Mouse (Mus musculus) retina, postnatal 1 day (tissue): ENCODE measurements around the gene Ift43.

ENCODE experiments used
- DNase-seq: peaks from one replicate; pipeline ENCODE4 v3.0.0-alpha.2; 2012

Gene Ift43

DNA sequence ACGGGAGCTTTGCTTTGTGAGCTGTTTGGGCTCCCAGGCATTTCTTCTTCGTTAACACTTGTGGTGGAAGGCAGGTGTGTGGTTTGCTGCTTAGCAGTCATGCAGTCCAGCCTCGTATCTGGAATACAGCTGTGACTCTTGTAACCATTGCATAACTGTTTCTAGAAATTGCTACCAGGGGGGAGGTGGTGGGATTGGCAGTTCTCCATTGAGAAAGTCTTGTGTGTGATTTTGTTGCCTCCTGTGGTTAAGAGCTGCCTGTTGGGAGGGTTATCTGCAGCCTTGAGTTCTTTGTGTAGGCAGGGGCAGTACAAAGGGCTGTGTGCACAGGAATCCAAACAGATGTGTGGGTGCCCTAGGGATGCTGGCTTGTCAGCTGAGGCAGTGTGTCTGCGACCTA is 53.4 kb downstream of the Ift43 start:
- DNase-seq, result no peak

DNA sequence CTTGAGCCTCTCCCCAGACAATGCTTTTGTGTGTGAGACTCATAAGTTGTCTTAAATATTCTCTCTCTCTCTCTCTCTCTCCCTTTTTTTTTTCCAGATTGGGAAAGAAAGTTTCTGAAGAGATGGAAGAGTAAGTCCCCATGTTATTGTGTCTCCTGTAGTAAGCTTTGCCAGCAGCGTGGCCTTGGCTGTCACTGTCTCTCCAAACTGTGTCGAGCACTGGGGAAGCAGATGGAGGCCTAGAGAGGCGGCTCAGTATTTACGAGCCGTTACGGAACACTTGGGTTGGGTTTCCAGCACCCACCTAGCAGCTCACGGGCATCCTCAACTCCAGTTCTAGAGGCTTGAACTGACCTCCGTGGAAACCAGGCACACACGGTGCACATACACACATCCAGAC is 56.4 kb downstream of the Ift43 start:
- DNase-seq, result no peak

DNA sequence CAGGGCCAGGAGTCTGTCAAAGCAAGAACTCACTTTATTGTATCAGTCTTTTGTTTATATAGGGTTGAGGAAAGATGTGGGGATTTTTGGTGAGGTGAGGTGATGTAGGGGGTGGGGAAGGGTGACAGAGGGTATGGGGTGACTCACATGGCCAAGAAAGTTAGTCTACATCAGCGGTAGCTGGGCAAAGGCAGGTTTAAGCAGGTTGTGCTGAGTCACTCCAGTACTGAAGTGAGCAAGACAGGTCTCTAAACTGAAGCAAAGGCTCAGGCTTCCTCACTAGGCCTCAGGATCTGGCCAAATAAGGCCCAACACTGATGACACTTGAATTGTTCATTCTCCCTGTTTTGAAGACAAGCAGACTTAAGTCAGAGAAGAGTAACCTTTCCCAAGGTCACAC is 60.0 kb downstream of the Ift43 start:
- no peak for DNase-seq

DNA sequence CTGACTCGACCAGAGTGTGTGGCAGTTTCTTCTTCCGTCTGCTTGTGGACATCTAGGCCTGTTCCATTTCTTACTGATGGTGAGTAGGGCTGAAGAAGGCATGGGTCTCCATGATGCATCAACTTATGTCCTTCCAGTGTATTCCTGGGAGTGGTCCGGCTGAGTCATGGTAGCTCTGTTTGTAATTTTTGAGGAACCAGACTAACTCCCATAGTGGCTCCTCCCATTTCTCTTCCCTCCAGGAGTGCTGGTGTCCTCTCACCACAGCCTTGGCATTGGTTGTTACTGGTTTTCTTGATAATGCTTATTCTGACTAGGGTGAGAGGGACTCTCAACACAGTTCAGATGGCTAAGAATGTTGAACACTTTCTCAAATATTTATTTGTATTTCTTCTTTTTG is 63.9 kb downstream of the Ift43 start:
- DNase-seq, result no peak

DNA sequence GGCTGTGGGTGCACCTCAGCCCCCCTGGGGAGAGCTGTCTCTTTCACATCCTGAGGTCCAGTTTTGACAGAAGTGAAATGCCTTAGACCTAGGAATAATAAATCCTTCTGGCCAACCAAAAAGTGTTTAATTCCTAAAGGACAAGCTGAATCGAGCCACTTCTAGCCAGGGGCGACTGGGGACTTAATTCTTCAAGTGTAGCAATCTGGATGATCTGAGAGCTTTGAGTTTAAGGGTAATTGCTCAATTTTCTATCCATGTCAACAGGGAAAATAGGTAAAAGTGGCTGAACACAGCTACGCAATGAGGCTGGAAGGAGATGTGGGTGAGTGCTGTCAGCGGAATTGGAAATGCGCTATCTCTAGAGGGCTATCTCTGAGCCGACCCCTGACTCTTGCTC is 65.9 kb downstream of the Ift43 start:
- no peak for DNase-seq

DNA sequence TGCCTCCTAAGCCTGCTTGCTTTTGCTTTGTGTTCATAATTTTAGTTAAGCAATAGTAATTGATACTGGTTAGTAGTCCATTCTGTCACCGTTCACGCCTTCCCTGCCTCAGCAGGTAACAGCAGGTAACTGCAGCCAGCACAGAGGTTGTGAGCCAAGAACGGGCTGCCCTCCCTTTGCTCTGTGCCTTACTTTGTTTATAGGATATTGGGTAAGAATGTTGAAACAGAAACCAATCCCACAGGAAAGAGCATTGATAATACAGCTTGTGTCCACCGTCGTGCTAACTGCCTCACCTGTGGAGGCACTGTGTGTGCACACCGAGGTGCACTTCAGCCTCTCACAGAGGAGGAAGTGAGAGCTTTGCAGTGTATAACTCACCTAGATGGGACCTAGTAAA is 66.7 kb downstream of the Ift43 start:
- DNase-seq, result no peak

DNA sequence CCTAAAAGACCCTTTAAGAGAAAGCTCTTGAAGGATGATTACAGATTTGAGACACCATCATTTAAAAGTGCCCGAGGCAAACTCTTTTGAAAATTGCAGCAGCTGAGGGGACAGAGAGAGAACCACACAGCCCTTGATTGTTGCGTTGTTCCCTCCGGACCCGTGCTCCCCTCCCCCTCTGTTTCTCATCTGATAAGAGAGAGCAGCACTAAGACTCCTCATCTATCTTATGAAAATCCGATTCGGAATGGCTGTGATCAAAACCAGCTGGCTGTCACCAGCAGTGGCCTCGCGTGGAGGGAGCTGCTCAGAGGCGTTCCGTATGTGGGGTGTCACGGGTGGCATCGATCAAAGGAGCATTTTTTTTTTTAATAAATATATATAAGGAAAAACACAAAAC is 69.6 kb downstream of the Ift43 start:
- no peak for DNase-seq

DNA sequence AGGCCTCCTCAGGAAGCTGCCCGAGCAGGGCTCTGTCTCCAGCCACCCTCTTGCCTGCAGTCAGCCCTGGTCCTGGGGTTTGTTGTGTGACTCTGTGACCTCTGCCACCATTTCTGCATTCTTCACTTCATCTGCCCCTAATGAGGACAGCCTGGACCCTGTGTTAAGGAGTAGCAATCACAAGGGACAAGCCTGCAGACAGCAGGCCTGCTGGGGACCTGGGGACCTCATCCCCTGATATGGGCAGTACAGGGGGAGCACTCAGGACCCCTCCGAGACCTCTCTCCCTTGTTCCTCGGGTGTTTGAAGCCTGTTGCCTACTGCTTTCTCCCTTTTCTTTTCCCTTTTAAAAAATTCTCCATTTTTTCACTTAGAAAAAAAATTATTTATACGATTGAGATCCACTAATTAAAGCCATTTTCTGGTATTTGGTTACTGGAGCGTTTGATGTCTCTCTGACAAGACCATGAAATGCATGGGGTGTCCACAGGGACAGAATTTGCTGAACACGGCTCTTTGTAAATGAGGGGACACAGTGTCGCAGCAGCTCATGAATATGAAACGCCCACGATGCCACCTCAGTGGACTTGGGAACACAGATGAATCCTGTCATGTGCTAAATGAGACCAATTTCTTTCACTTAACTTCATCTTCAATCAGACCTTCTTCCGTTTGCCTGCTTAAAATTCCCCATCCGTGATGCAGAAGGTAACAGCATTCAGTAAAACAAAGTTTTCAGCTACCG is 71.0 kb downstream of the Ift43 start:
- DNase-seq, result peak; percentile 44

DNA sequence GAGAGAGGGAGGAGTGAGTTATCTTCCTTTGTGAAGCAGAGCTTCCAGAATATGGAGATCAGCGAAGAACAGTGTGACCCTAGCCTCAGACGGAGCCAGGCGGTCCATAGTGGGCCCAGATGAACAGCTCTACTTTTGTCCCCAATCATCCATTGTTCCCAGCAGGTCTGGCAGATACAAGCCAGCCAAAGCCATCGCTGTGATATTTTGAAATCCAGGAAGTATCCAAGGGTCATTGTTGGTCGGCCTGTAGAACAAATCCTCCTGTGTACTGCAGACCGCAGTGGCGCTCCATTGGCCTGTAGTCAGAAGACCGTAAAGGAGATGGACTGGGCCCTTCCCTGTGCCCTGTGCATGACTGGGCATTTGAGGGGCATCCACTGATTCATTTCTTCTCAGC is 72.8 kb downstream of the Ift43 start:
- DNase-seq, result no peak

DNA sequence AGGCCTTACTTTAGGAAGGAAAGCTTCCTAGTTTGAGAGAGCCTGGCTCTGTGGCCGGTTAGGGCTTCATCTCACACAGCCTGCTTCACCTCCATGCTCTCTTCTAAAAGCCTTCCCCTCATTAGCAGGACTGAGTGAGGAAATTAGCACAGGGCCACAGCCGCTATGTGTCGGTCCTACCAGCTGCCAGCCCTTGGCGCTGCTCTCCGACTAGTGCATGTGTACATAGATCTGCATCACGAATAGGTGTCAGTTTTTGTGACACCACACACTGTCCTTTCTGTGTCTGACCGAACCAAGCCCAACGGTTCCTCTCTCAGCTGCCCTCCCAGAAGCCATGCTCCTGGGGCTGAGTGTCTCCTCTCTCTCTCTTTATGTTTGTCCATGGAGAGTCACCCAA is 74.8 kb downstream of the Ift43 start:
- no peak for DNase-seq

DNA sequence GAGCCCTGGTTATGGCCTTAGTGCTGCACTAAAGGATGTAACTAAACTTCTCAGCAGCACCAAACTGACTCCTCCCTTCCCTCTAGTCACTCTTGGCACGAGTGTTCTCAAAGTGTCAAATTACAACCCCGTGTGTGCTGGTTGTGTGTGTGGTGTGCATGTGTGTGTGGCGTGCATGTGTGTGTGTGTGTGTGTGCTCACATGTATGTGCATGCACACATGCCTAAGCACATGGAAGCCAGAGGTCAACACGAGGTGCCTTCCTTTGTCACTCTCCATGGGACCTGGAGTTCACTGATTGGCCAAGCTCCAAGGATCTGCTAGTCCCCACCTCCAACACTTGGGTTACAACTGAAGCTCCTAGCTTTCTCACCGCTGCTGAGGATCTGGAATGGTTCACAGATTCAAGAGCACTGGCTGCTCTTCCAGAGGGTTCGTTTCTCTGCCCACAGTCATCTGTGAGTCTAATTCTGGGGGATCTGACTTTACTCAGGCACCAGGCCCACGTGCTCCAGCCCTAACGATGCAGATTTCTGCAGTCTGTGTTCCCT is 75.6 kb downstream of the Ift43 start:
- DNase-seq, result no peak

DNA sequence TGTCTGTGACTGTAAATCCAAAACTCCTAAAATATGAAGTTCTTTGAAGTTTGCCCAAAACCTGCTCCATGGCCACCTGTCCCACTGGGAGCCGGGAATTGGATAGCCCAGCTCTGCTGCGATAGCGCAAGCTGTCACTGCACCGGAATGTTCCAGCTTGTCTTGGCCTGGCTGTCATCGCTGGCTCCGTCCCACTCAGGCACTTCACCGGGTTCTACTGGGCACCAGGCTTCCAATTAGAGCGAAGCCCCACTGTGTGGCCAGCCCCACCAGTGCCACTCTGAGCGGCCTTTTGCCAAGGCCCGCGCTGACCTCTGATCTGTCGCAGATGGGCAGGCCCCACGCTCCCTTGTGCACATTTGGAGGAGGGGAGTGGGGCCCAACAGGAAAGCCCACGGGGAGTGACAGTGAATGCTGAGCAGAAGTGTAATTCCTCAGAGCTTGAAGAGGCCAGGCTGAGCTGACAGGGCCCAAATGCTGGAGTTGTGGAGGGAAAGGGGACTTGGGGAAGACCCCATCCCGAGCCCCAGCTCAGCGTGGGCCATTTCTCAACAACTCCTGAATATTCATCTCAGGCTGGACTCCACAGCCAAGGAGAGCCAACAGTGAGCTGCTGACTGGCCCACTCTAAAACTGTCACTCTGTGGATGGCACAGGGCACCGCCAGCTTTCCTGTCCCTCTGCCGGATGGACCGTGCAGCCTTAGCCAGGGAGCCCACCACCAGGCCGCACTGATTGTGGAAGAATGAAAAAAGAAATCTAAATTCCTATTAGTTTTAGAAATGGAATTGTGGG is 76.5 kb downstream of the Ift43 start:
- peak; percentile 66 for DNase-seq

DNA sequence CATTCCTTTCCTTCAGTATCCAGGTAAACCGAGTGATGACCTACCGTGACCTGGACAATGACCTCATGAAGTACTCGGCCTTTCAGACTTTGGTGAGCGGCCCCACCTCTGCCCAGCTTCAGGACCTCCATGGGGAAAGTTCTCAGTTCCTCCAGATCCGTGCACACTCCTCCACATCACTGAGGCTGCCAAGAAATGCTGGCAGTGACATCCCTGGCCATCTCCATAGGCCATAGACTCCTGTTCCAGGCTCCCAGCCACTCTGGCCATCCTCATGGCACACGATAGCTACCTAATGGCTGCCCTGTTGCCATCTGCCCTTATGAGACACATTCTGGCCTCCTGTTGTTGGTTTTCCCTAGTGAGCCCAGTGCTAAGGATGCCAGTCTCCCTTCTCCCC is 79.1 kb downstream of the Ift43 start:
- no peak for DNase-seq

DNA sequence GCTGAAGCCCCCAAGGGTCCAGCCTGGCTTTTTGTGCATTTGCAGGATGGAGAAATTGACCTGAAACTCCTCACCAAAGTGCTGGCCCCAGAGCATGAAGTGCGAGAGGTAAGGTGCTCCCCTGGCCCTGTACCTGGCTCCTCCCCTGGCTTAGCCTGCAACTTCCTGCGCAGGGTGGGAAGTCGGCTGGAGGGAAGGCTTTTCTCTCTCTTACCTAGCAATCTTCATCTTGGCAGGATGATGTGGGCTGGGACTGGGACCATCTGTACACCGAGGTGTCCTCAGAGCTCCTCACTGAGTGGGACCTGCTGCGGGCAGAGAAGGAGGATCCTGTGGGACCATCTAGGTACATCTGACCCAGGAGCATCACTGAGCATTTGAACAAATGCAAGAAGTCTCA is 79.6 kb downstream of the Ift43 start:
- DNase-seq, result no peak

DNA sequence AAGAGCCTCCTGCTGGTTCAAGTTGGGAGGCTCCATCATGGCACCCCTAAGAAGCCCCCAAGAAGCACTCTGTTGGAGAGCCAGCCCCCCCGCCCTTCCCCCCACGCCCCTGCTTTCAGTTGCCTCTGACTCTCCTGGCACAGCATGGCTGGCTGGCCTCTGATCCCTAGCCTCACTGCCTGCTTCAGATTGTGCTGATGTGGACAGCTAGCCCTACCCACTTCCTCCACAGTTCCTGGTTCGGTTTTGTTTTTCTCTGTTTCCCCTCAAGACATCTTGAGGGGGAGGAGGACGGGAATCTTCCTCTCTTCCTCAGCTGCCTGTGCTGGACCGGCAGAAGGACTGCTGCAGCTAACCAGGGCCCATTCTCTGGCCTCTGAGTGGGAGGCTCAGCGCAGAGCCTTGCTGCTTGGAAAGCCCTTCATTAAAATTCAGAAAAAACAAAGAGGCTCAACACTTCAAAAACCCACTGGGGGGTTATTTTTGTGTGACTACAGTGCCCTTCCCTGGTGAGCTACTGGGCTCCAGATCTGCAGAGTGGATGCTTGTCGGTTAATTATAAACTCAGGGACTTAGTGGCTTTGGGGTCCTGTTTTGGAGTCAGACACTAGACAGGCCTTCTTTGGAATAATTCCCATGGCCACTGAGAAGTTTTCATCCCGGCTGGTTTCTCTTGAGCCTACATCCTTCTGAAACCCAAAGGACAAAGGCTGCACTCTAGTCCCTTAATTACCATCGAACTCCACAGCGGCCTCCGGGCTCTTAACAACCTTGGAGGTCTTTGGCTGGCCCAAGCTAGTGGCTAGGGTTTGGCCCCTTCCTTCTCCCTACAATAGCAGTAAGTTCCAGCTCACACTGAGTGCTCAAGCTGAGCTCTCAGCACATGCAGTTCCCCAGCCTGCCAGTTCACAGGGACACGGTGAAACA is 80.8 kb downstream of the Ift43 start:
- peak; percentile 60 for DNase-seq

DNA sequence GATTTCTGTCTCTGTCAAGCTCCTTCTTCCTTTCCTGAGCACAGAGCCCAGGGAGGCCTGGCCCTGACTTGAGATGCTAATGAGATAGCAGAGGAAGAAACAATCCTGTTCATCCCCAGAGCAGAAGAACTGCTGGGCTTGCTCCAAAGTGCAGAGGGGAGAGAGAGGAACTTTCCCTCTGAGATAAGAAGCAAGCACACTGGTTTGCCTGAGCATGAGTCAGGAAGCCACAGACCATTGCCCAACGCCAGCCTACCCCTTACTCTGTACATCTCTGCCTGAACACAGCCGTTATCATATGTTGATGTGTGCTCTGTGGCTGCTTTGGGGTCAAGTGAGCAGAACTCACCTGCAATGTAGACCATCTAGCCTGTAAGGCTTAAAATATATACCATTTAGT is 83.9 kb downstream of the Ift43 start:
- no peak for DNase-seq

DNA sequence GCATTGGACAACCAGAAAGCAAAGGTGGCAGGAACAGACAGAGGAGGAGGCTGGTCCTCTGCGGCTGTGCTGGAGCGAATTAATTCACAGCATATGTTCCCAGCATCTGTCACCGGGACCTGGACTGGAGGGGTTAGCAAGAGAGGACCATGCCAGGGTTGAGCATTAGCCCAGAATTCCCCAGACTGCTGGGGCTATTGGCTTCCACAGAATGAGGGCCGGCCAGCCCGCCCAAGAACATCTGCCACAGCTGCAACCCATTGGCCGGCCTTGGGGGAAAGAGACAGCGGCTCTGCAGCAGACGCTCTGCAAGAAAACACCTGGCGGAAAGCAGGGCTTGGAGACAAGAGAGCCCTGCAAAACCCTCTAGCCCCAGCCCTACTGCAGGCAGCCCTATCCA is 84.7 kb downstream of the Ift43 start:
- DNase-seq, result peak; percentile 64

DNA sequence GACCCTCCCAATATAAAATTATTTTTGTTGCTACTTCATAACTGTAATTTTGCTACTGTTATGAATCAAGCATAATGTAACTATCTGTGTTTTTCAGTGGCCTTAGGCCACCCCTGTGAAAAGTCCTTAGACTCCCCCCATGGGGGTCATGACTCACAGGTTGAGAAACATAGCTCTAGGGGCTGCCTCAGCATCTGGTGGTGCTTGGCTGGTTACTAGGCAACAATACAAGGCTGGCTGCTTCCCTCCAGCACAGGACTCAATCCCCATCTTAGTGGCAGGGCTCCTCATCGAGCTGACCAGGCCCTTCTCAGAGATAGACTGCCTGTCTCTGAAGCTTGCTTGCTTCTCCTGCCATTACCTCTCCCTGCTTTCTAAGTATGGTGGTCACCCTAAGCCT is 86.4 kb downstream of the Ift43 start:
- no peak for DNase-seq

DNA sequence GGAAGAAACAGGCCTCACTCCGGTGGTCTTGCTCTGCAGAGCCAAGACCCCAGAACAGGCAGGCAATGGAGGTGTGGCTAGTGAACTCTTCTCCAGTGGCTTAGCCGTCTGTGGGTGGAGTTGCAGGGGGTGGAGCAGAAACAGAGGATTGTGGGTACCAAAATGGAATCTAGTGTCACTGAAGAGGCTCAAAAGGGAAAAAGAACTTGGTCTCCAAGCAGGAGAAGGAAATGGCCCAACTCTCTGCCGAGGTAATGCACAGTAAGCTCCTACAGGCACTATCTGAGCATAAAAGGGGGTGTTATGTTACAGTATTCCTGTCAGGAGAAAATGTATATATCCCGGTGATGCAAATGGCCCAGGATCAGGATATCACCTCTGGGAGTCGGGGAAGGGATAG is 86.9 kb downstream of the Ift43 start:
- no peak for DNase-seq

DNA sequence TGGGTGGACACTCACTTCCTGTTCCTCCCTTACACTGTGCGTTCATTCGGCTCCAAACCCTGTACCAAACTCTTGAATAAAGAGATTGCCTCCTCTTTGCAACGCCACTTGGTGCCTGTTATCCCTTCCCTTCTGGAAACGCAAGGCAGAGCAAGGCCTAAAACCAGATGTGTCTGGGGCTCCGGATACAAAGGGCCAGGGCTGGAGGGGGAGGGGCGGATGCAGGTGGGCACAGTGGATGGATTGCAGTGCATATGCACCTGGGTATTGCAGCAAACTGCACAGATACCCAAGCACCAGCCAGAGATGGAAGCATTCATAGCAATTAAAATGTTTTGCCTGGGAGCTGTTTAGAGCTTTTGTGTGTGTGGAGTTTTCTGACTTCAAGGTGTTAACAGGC is 91.0 kb downstream of the Ift43 start:
- no peak for DNase-seq

DNA sequence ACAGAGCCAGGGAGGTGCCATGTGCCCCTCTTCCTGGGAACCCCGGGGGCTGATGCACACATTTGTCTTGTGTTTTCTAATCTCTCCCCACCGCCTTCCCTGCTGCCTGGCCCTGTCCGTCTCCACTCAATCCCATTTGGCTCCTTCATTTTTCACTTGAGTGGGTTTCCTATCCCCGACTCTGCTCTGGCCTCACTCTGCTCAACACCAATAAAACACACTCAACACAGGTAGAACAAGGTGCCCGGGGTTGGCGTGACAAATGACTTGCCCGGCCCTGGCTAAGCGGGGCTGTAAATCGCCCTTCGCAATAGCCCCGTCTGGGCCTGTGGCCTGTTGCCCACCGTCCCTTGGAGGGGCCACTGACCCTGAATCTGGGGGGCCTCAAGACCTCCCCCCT is 92.0 kb downstream of the Ift43 start:
- no peak for DNase-seq

DNA sequence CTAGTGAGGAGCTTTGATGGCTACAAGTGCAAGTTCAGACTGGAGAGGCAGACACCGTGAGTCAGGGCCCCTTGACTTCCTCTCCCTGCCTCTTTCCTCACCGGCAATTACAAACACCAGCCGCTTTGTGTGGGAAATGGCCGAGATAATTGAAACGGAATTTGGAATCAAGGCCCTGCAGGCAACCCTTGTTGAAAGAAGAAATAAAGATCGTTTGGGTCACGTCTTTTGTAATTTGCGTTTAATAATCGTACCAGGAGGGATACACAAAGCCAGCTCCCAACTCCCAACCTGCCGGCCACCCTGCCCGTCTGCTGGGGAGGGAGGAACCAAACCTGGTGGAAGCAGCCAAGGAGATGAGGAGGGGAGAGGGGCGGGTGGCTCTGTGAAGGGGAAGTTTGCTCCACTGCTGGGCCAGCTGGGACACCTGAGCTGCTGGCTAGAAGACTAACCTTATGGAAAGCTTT is 93.2 kb downstream of the Ift43 start:
- DNase-seq, result no peak

DNA sequence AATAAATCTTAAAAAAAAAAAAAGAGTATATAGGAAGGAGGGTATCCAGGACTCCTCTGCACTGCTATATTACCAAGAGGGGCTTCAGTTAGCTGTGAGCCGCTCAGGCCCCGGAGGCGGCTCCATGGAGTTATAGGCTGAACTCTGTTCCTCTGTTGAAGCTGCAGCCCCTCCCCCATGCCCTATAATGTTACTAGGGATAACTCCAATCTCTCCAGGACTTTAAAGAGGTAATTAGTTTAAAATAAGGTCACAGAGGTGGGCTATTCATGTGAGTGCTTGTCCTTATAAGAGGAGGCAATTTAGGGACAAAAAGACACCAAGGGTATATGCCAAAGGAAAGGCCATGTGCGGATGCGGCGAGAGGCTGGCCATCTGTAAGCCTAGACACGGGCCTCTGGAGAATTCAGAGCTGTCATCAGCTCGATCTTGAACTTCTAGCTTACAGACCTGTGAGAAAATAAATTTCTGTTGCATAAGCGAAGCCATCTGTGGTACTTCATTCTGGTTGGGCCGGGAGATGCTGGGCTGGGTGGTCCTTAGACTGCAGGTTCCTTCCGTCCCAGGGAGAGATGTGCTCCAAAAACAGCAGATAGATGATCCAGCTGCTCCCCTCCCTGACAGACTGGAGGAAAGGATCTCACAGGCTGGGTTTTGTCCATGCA is 94.5 kb downstream of the Ift43 start:
- DNase-seq, result no peak
